Mouse (Mus musculus) ES-E14 (cell line): ENCODE data around the gene Akt1s1.

Experiments
- CHD2 ChIP-seq: IDR thresholded peaks from 2 replicates; pipeline ENCODE4 v1.6.1; 2014; ENCODE audit warnings: mild to moderate bottlenecking, low read depth, low read length, inconsistent platforms
- MAFK ChIP-seq: IDR thresholded peaks from 2 replicates; pipeline ENCODE4 v1.6.1; 2014; ENCODE audit warnings: mild to moderate bottlenecking, low read depth, low read length, inconsistent platforms; ENCODE audit not compliant: insufficient read depth
- ZC3H11A ChIP-seq: IDR thresholded peaks from 2 replicates; pipeline ENCODE4 v1.6.1; 2012; ENCODE audit warnings: low read depth, mild to moderate bottlenecking, inconsistent platforms, low read length, borderline replicate concordance
- ZNF384 ChIP-seq: IDR thresholded peaks from 2 replicates; pipeline ENCODE4 v1.6.1; 2012; ENCODE audit warnings: low read depth, low read length, inconsistent platforms

GRCm38 (mm10) chr7:44810819-44811557 lies 37.8 kb upstream of the Akt1s1 start:
- TF ChIP-seq ZC3H11A: no peak
- no peak for TF ChIP-seq ZNF384
- TF ChIP-seq MAFK: no peak
- no peak for TF ChIP-seq CHD2
